Mouse (Mus musculus) liver, embryonic 14.5 days (tissue): ENCODE measurements at regions not wholly inside any gene's neighbourhood (a gene's known extent, or its start where the extent isn't known, plus 50 kb on each side); places are given as distances from the start of the nearest gene placed in this dataset.

Experiments
- ATAC-seq: fragments of 200-750 bp; cut with Nextera tagmentation; 2 replicates; pipeline ENCODE4 v1.8.0; 2017; ENCODE audit warnings: moderate number of reproducible peaks, mild to moderate bottlenecking, moderate library complexity; ENCODE audit not compliant: insufficient read depth
- DNase-seq, 3 experiments: peaks; one replicate each; pipeline ENCODE4 v3.0.0-alpha.2; 2012 to 2013; ENCODE audit warnings: low read depth in 3 of 3, low spot score in 3 of 3
- H3K27ac ChIP-seq: fragments of 300-500 bp; sonication (generic); 2 replicates; pipeline ENCODE4 v1.5.1; 2014; ENCODE audit warnings: moderate library complexity, mild to moderate bottlenecking, control low read depth, inconsistent platforms
- H3K27me3 ChIP-seq: fragments of 300-500 bp; sonication (generic); 2 replicates; pipeline ENCODE4 v1.6.1; 2014; ENCODE audit warnings: mild to moderate bottlenecking, low read length, moderate library complexity; ENCODE audit not compliant: control insufficient read depth, insufficient read depth
- H3K36me3 ChIP-seq: fragments of 300-500 bp; sonication (generic); replicated peaks from 2 replicates; pipeline ENCODE4 v1.6.1; 2014; ENCODE audit warnings: low read depth; ENCODE audit not compliant: control insufficient read depth, insufficient read depth
- H3K4me1 ChIP-seq, 2 experiments: fragments of 200-500 bp in 1 of 2; fragments of 300-500 bp in 1 of 2; sonication (generic) in 1 of 2; replicated peaks; 2 replicates each; pipeline ENCODE4 v1.6.1; 2012 to 2014; ENCODE audit warnings: antibody characterized with exemption in 1 of 2, inconsistent platforms in 1 of 2, low read length in 1 of 2; ENCODE audit not compliant: control insufficient read depth in 2 of 2, insufficient read depth in 2 of 2
- H3K4me2 ChIP-seq: fragments of 300-500 bp; sonication (generic); 2 replicates; pipeline ENCODE4 v1.6.1; 2014; ENCODE audit warnings: low read depth, mild to moderate bottlenecking, control low read depth, moderate library complexity
- H3K4me3 ChIP-seq, 2 experiments: fragments of 200-500 bp in 1 of 2; fragments of 300-500 bp in 1 of 2; sonication (generic) in 1 of 2; 2 replicates each; pipeline ENCODE4 v1.5.1; 2012 to 2014; ENCODE audit warnings: low read depth in 2 of 2, low read length in 2 of 2, mild to moderate bottlenecking in 2 of 2, control low read depth in 1 of 2, inconsistent platforms in 1 of 2, moderate library complexity in 1 of 2; ENCODE audit not compliant: insufficient read depth in 1 of 2
- H3K9ac ChIP-seq: fragments of 300-500 bp; sonication (generic); replicated peaks from 2 replicates; pipeline ENCODE4 v1.6.1; 2014; ENCODE audit warnings: mild to moderate bottlenecking, control low read depth, moderate library complexity
- H3K9me3 ChIP-seq: fragments of 300-500 bp; sonication (generic); 2 replicates; pipeline ENCODE4 v1.6.1; 2016; ENCODE audit warnings: low read length, mixed read lengths; ENCODE audit not compliant: control insufficient read depth
- CTCF ChIP-seq: IDR thresholded peaks from 2 replicates; pipeline ENCODE4 v1.5.1; 2016; ENCODE audit warnings: antibody characterized with exemption, low read depth, control low read depth
- EP300 ChIP-seq: IDR thresholded peaks from 2 replicates; pipeline ENCODE4 v1.6.1; 2016; ENCODE audit warnings: antibody characterized with exemption, low read depth
- WGBS: fragments of 180-500 bp; shearing (Covaris S2); extraction: QIAGEN DNeasy Blood & Tissue Kit; methylation state at CpG from one replicate; pipeline ENCODE4 v1.1.7; 2014; ENCODE audit not compliant: insufficient replicate concordance; 5-methylcytosine and 5-hydroxymethylcytosine counted together

GRCm38 (mm10) chr4:95166503-95166902 lies 114.5 kb upstream of the Jun start:
- H3K36me3 ChIP-seq: no peaks in the 10 kb centered on the region
- no peak overlapping the region for H3K4me3 ChIP-seq
- H3K9me3 ChIP-seq: no peaks in the 10 kb centered on the region
- ATAC-seq (no peak), DNase-seq (no peak)
- no peaks in the 10 kb centered on the region for H3K27me3 ChIP-seq
- 63% methylated on average over 5 of the region's 5 CpGs for WGBS
- H3K4me1 ChIP-seq: peaks cover 12 to 15% of the 10 kb centered on the region in 2 experiments
- TF ChIP-seq EP300: no peak
- TF ChIP-seq CTCF: no peak
- no peak overlapping the region for H3K9ac ChIP-seq
- no peak overlapping the region for H3K4me2 ChIP-seq
- no peak overlapping the region for H3K27ac ChIP-seq

DNA sequence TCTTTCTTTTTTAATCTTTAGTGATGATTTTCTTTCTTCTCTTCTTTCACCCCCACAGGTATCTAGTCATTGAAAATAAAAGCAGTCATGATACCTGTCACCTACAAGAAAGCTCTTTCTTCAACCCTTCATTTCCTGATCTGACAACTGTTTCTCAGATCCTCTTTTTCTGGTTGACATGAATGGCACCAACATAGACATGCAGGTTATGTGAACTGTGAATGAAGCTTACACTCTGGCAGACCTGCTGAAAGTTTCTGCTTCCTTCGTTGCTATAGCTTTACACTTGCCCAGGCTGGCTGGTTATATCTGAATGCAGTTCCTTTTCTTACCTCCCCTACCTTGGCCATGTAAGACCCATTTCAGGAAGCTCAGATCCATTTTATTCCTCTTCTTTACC lies 115.2 kb upstream of the Jun start:
- ATAC-seq (no peak), DNase-seq (no peak)
- Histone ChIP-seq H3K27me3 (no peaks in the 10 kb centered on the region), H3K36me3 (no peaks in the 10 kb centered on the region), H3K4me3 (no peak overlapping the region), H3K27ac (no peak overlapping the region), H3K4me1 (peaks cover 6 to 9% of the 10 kb centered on the region in 2 experiments), H3K4me2 (no peak overlapping the region), H3K9me3 (no peaks in the 10 kb centered on the region), H3K9ac (no peak overlapping the region)
- WGBS: 59% methylated on average over 1 of the region's 1 CpGs
- TF ChIP-seq CTCF: no peak
- TF ChIP-seq EP300: no peak

DNA sequence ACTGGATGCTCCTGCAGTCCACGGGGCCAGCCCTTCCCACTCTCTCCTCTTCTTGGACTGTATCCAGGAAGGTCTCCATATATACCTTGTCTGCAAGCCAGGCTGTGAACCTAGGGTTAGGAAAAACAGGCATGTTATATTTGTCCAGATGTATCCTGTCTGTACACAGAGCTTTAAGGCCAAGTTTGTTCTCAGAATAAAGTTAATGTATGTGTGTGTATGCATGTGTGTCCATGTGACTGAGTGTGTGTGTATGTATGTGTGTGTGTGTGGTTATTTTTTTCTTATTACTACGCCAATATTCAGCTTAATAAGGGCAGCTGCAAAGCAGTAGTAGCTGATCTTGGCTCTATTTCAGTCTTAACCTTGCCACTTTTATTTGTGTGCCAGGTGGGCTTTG lies 117.7 kb upstream of the Jun start:
- no peak overlapping the region for H3K4me2 ChIP-seq
- H3K9ac ChIP-seq: no peak overlapping the region
- H3K27ac ChIP-seq: no peak overlapping the region
- WGBS: 47% methylated on average over 2 of the region's 2 CpGs
- TF ChIP-seq CTCF (no peak), EP300 (no peak)
- no peaks in the 10 kb centered on the region for H3K36me3 ChIP-seq
- no peaks in the 10 kb centered on the region for H3K27me3 ChIP-seq
- H3K4me3 ChIP-seq: no peak overlapping the region
- no peak for DNase-seq
- no peak for ATAC-seq
- H3K4me1 ChIP-seq: no peaks in the 10 kb centered on the region
- H3K9me3 ChIP-seq: no peaks in the 10 kb centered on the region

DNA sequence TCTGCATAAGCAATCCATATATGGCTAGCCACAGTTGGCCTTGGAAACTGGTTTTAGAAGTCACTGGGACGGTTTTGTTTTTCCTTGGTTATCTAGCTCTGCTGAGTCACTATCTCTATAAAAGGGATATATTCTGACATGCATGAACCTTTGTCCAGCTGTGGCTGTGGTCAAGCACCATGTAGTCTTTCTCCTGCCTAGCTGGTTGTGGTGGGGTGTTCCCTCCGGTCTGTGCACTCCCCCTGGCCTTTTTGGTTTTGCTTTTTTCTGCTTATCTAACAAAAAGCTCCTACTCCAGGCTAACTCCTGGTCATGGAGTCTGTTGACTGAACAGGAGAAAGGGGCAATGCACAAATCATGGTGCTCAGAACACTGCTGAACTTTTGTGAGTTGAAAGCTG lies 125.7 kb upstream of the Jun start:
- Histone ChIP-seq H3K9ac (no peak overlapping the region), H3K4me1 (peaks cover 0 to 6% of the 10 kb centered on the region in 2 experiments; a peak in 2 of 4 replicates), H3K36me3 (no peaks in the 10 kb centered on the region), H3K27me3 (no peaks in the 10 kb centered on the region), H3K27ac (no peak overlapping the region), H3K4me2 (no peak overlapping the region), H3K9me3 (no peaks in the 10 kb centered on the region), H3K4me3 (no peak overlapping the region)
- ATAC-seq (no peak), DNase-seq (no peak)
- TF ChIP-seq EP300: no peak
- no peak for TF ChIP-seq CTCF
- 16% methylated on average over 2 of the region's 2 CpGs for WGBS

GRCm38 (mm10) chr4:95178467-95178866 lies 126.4 kb upstream of the Jun start:
- no peak overlapping the region for H3K27ac ChIP-seq
- no peak for TF ChIP-seq CTCF
- no peak for TF ChIP-seq EP300
- no peak for ATAC-seq
- H3K36me3 ChIP-seq: no peaks in the 10 kb centered on the region
- 31% methylated on average over 3 of the region's 3 CpGs for WGBS
- H3K4me2 ChIP-seq: no peak overlapping the region
- no peaks in the 10 kb centered on the region for H3K27me3 ChIP-seq
- no peak overlapping the region for H3K9ac ChIP-seq
- no peaks in the 10 kb centered on the region for H3K9me3 ChIP-seq
- DNase-seq: no peak
- H3K4me3 ChIP-seq: no peak overlapping the region
- H3K4me1 ChIP-seq: peaks cover 0 to 6% of the 10 kb centered on the region in 2 experiments; a peak in 2 of 4 replicates
